Comparison of ENCODE assay signal across 19 mouse cellular contexts in genomic region chr16:44691066-44691465, GRCm38 (mm10). TPM values are rescaled to one million over a fixed set of nuclear protein-coding genes. Genes with fewer than 3 reads are reported as not detected.
DNase-seq lines count a peak whose midpoint lies in the region; ATAC-seq and TF ChIP-seq lines count a peak whose summit lies in the region.
"Had no signal": no experiment of that assay in that cellular context is flagged by ENCODE, and none has a peak within 500 bp of the region (broad histone marks: within the 10 kb centered on the region; RNA-seq: fewer than 3 reads in every experiment).

No protein-coding gene starts in this region.

- no peak overlapping the region for H3K9ac ChIP-seq in forebrain, embryonic 13.5 days
- H3K9ac ChIP-seq in forebrain, embryonic 11.5 days (ENCODE audit: low read length) = no peak overlapping the region
- H3K9ac ChIP-seq in hindbrain, postnatal 0 days (replicated peaks; ENCODE audit: low read length) = no peak overlapping the region
- no peak overlapping the region for H3K9ac ChIP-seq in lung, embryonic 15.5 days
- no peak overlapping the region for H3K9ac ChIP-seq in limb, embryonic 15.5 days
- H3K9ac ChIP-seq: embryonic facial prominence, embryonic 13.5 days; heart, embryonic 13.5 days; hindbrain, embryonic 15.5 days; limb, embryonic 13.5 days; liver, embryonic 12.5 days; liver, postnatal 0 days had no signal

- peaks cover 43% of the 10 kb centered on the region for H3K4me1 ChIP-seq in forebrain, embryonic 13.5 days
- peaks cover 12% of the 10 kb centered on the region for H3K4me1 ChIP-seq in forebrain, embryonic 11.5 days (replicated peaks; ENCODE audit: control insufficient read depth, insufficient read depth, low read length)
- peaks cover 49% of the 10 kb centered on the region for H3K4me1 ChIP-seq in hindbrain, embryonic 10.5 days (replicated peaks)
- H3K4me1 ChIP-seq in hindbrain, postnatal 0 days (ENCODE audit: insufficient read depth, low read length) = 0 out of 2 replicates have a peak, but pooled peaks cover 12% of the 10 kb centered on the region
- peaks cover 32% of the 10 kb centered on the region for H3K4me1 ChIP-seq in lung, embryonic 15.5 days
- peaks cover 55% of the 10 kb centered on the region for H3K4me1 ChIP-seq in limb, embryonic 15.5 days

- no peaks in the 10 kb centered on the region for H3K9me3 ChIP-seq in forebrain, embryonic 13.5 days (replicated peaks)
- no peaks in the 10 kb centered on the region for H3K9me3 ChIP-seq in forebrain, embryonic 11.5 days (ENCODE audit: control insufficient read depth, low read length)
- no peaks in the 10 kb centered on the region for H3K9me3 ChIP-seq in hindbrain, embryonic 10.5 days
- H3K9me3 ChIP-seq in hindbrain, postnatal 0 days (ENCODE audit: low read length) = no peaks in the 10 kb centered on the region
- no peaks in the 10 kb centered on the region for H3K9me3 ChIP-seq in lung, embryonic 15.5 days
- H3K9me3 ChIP-seq in limb, embryonic 15.5 days = no peaks in the 10 kb centered on the region
- H3K9me3 ChIP-seq: embryonic facial prominence, embryonic 13.5 days; heart, embryonic 13.5 days; hindbrain, embryonic 15.5 days; limb, embryonic 13.5 days; liver, embryonic 12.5 days had no signal

- H3K4me2 ChIP-seq in forebrain, embryonic 13.5 days = no peak overlapping the region
- no peak overlapping the region for H3K4me2 ChIP-seq in forebrain, embryonic 11.5 days (ENCODE audit: low read depth, low read length, severe bottlenecking)
- H3K4me2 ChIP-seq in hindbrain, postnatal 0 days (ENCODE audit: low read depth, low read length) = no peak overlapping the region
- H3K4me2 ChIP-seq in lung, embryonic 15.5 days = peak overlapping the region; percentile 42; the same call in 1 of the 2 replicates
- H3K4me2 ChIP-seq in limb, embryonic 15.5 days = no peak overlapping the region
- H3K4me2 ChIP-seq: embryonic facial prominence, embryonic 13.5 days; limb, embryonic 13.5 days; liver, embryonic 12.5 days had no signal

- ATAC-seq in forebrain, embryonic 13.5 days = no peak
- ATAC-seq in forebrain, embryonic 11.5 days (replicated peaks; ENCODE audit: low FRiP score) = no peak
- ATAC-seq in hindbrain, postnatal 0 days = no peak
- no peak for ATAC-seq in lung, embryonic 15.5 days (ENCODE audit: borderline replicate concordance, extremely low read depth, low FRiP score, low TSS enrichment)
- ATAC-seq in limb, embryonic 15.5 days (ENCODE audit: insufficient number of reproducible peaks, low FRiP score, low TSS enrichment, low read depth) = no peak
- ATAC-seq in activated CD4-positive, CD25-positive, alpha-beta regulatory T cell, adult 4 months = no peak
- ATAC-seq: liver, embryonic 12.5 days; liver, postnatal 0 days; Patski had no signal

- H3K27ac ChIP-seq in forebrain, embryonic 13.5 days = peak overlapping the region; percentile 7; the same call in 1 of the 2 replicates
- no peak overlapping the region for H3K27ac ChIP-seq in forebrain, embryonic 11.5 days (ENCODE audit: low read depth, low read length)
- peak overlapping the region; percentile 31; the same call in 1 of the 2 replicates for H3K27ac ChIP-seq in hindbrain, embryonic 10.5 days
- H3K27ac ChIP-seq in hindbrain, postnatal 0 days = no peak overlapping the region
- H3K27ac ChIP-seq in lung, embryonic 15.5 days = peak overlapping the region; percentile 73
- peak overlapping the region; percentile 74 for H3K27ac ChIP-seq in limb, embryonic 15.5 days
- H3K27ac ChIP-seq: heart, adult 2 months; hindbrain, embryonic 15.5 days; left cerebral cortex, adult 2 months; liver, embryonic 12.5 days; stomach, postnatal 0 days had no signal

- no peaks in the 10 kb centered on the region for H3K27me3 ChIP-seq in forebrain, embryonic 13.5 days
- no peaks in the 10 kb centered on the region for H3K27me3 ChIP-seq in forebrain, embryonic 11.5 days (ENCODE audit: control insufficient read depth, insufficient read depth, low read length)
- no peaks in the 10 kb centered on the region for H3K27me3 ChIP-seq in hindbrain, embryonic 10.5 days (ENCODE audit: insufficient read depth, poor library complexity, severe bottlenecking)
- no peaks in the 10 kb centered on the region for H3K27me3 ChIP-seq in hindbrain, postnatal 0 days (ENCODE audit: insufficient read depth, low read length)
- H3K27me3 ChIP-seq in lung, embryonic 15.5 days = no peaks in the 10 kb centered on the region
- H3K27me3 ChIP-seq in limb, embryonic 15.5 days = no peaks in the 10 kb centered on the region
- H3K27me3 ChIP-seq: embryonic facial prominence, embryonic 13.5 days; hindbrain, embryonic 15.5 days; limb, embryonic 13.5 days; Patski had no signal

- H3K36me3 ChIP-seq in forebrain, embryonic 13.5 days (ENCODE audit: poor library complexity, severe bottlenecking) = no peaks in the 10 kb centered on the region
- H3K36me3 ChIP-seq in forebrain, embryonic 11.5 days (ENCODE audit: control insufficient read depth, insufficient read depth, low read length) = no peaks in the 10 kb centered on the region
- no peaks in the 10 kb centered on the region for H3K36me3 ChIP-seq in hindbrain, embryonic 10.5 days
- no peaks in the 10 kb centered on the region for H3K36me3 ChIP-seq in hindbrain, postnatal 0 days (ENCODE audit: insufficient read depth, low read length)
- H3K36me3 ChIP-seq in lung, embryonic 15.5 days = no peaks in the 10 kb centered on the region
- no peaks in the 10 kb centered on the region for H3K36me3 ChIP-seq in limb, embryonic 15.5 days
- H3K36me3 ChIP-seq: embryonic facial prominence, embryonic 13.5 days; heart, embryonic 13.5 days; hindbrain, embryonic 15.5 days; limb, embryonic 13.5 days; liver, embryonic 12.5 days had no signal

- DNase-seq in forebrain, embryonic 11.5 days (ENCODE audit: low spot score) = no peak
- no peak for DNase-seq in hindbrain, embryonic 10.5 days (ENCODE audit: low spot score)
- DNase-seq in hindbrain, postnatal 0 days (ENCODE audit: low spot score) = no peak
- DNase-seq in lung, postnatal 25 days (ENCODE audit: low spot score) = no peak
- DNase-seq: liver, postnatal 0 days; thymus, adult 18-20 months had no signal

- WGBS in forebrain, embryonic 13.5 days = 89% methylated on average over 2 of the region's 2 CpGs
- 70% methylated on average over 2 of the region's 2 CpGs for WGBS in forebrain, embryonic 11.5 days
- WGBS in hindbrain, embryonic 10.5 days = 68% methylated on average over 2 of the region's 2 CpGs
- 64% methylated on average over 2 of the region's 2 CpGs for WGBS in hindbrain, postnatal 0 days
- WGBS in lung, embryonic 15.5 days = 65% methylated on average over 2 of the region's 2 CpGs
- 78% methylated on average over 2 of the region's 2 CpGs for WGBS in limb, embryonic 15.5 days

- no peak overlapping the region for H3K4me3 ChIP-seq in forebrain, embryonic 13.5 days
- H3K4me3 ChIP-seq in forebrain, embryonic 11.5 days (ENCODE audit: low read depth, low read length) = no peak overlapping the region
- no peak overlapping the region for H3K4me3 ChIP-seq in hindbrain, embryonic 10.5 days
- no peak overlapping the region for H3K4me3 ChIP-seq in hindbrain, postnatal 0 days (ENCODE audit: low read length)
- H3K4me3 ChIP-seq in lung, embryonic 15.5 days = no peak overlapping the region
- H3K4me3 ChIP-seq in limb, embryonic 15.5 days = no peak overlapping the region
- H3K4me3 ChIP-seq: embryonic facial prominence, embryonic 13.5 days; hindbrain, embryonic 15.5 days; limb, embryonic 13.5 days; liver, embryonic 12.5 days had no signal

- no peak for TF ChIP-seq CTCF in hindbrain, postnatal 0 days (IDR thresholded peaks at IDR 0.05; ENCODE audit: low read depth)

RNA-seq across cellular contexts. Expression of gene Nepro, which starts 33.0 kb away (rescaled TPM):
- polyA plus RNA-seq in forebrain, embryonic 13.5 days (2015; fragmentation: Nextera tagmentation; extraction: Ambion mirVana) = 6.6 and 7.4 TPM in 2 replicates
- 11.9 and 13.2 TPM in 2 replicates for polyA plus RNA-seq in forebrain, embryonic 11.5 days (2014; fragmentation: Nextera tagmentation; extraction: Ambion mirVana)
- polyA plus RNA-seq in hindbrain, embryonic 10.5 days (2016; fragmentation: Nextera tagmentation; extraction: Ambion mirVana) = 8.8 and 14.9 TPM in 2 replicates
- total RNA-seq in hindbrain, postnatal 0 days (2014; rRNA removed) = 3.3 and 3.5 TPM in 2 replicates
- 3.2 TPM in 2 replicates for polyA plus RNA-seq in hindbrain, postnatal 0 days (2015; fragmentation: Nextera tagmentation; extraction: Ambion mirVana)
- 9.5 and 9.8 TPM in 2 replicates for polyA plus RNA-seq in lung, embryonic 15.5 days (2015; fragmentation: Nextera tagmentation; extraction: Ambion mirVana)
- 6.9 and 7.4 TPM in 2 replicates for polyA plus RNA-seq in limb, embryonic 15.5 days (2015; fragmentation: Nextera tagmentation; extraction: Ambion mirVana)
- 1 to 10 TPM; 5.7 to 5.8 TPM for polyA plus RNA-seq in activated CD4-positive, CD25-positive, alpha-beta regulatory T cell, adult 4 months (2017; shearing (Covaris generic))

RNA-seq across cellular contexts. Expression of gene Gtpbp8, which starts 55.1 kb away (rescaled TPM):
- polyA plus RNA-seq in forebrain, embryonic 13.5 days (2015; fragmentation: Nextera tagmentation; extraction: Ambion mirVana) = 32.1 and 34.1 TPM in 2 replicates
- polyA plus RNA-seq in forebrain, embryonic 11.5 days (2014; fragmentation: Nextera tagmentation; extraction: Ambion mirVana) = 29.6 and 34.2 TPM in 2 replicates
- polyA plus RNA-seq in hindbrain, embryonic 10.5 days (2016; fragmentation: Nextera tagmentation; extraction: Ambion mirVana) = 27.7 and 30.5 TPM in 2 replicates
- total RNA-seq in hindbrain, postnatal 0 days (2014; rRNA removed) = 22.4 and 22.9 TPM in 2 replicates
- 32.2 and 33.5 TPM in 2 replicates for polyA plus RNA-seq in hindbrain, postnatal 0 days (2015; fragmentation: Nextera tagmentation; extraction: Ambion mirVana)
- polyA plus RNA-seq in lung, embryonic 15.5 days (2015; fragmentation: Nextera tagmentation; extraction: Ambion mirVana) = 25.9 and 31.3 TPM in 2 replicates
- polyA plus RNA-seq in limb, embryonic 15.5 days (2015; fragmentation: Nextera tagmentation; extraction: Ambion mirVana) = 23.1 and 26.7 TPM in 2 replicates
- 10 to 100 TPM; 34.5 to 43.4 TPM for polyA plus RNA-seq in activated CD4-positive, CD25-positive, alpha-beta regulatory T cell, adult 4 months (2017; shearing (Covaris generic))

Comparison
In these comparisons a context has a peak if more than half of its experiments do, and no peak if none do; other contexts are left out.
1. H3K27ac ChIP-seq: peak in forebrain, embryonic 13.5 days (single experiment), hindbrain, embryonic 10.5 days (single experiment), lung, embryonic 15.5 days (single experiment) and limb, embryonic 15.5 days (single experiment); none in forebrain, embryonic 11.5 days (single experiment) and hindbrain, postnatal 0 days (single experiment).